Mouse (Mus musculus) liver, embryonic 14.5 days (tissue): ENCODE data around the gene Gnb4. TPM values are rescaled to one million over a fixed set of nuclear protein-coding genes. Genes with fewer than 3 reads are reported as not detected.

ENCODE experiments used
- ATAC-seq: fragments of 200-750 bp; cut with Nextera tagmentation; 2 replicates; pipeline ENCODE4 v1.8.0; 2017; ENCODE audit warnings: moderate number of reproducible peaks, mild to moderate bottlenecking, moderate library complexity; ENCODE audit not compliant: insufficient read depth
- DNase-seq, 3 experiments: peaks; one replicate each; pipeline ENCODE4 v3.0.0-alpha.2; 2012 to 2013; ENCODE audit warnings: low read depth in 3 of 3, low spot score in 3 of 3
- H3K27ac ChIP-seq: fragments of 300-500 bp; sonication (generic); 2 replicates; pipeline ENCODE4 v1.5.1; 2014; ENCODE audit warnings: moderate library complexity, mild to moderate bottlenecking, control low read depth, inconsistent platforms
- H3K27me3 ChIP-seq: fragments of 300-500 bp; sonication (generic); 2 replicates; pipeline ENCODE4 v1.6.1; 2014; ENCODE audit warnings: mild to moderate bottlenecking, low read length, moderate library complexity; ENCODE audit not compliant: control insufficient read depth, insufficient read depth
- H3K36me3 ChIP-seq: fragments of 300-500 bp; sonication (generic); replicated peaks from 2 replicates; pipeline ENCODE4 v1.6.1; 2014; ENCODE audit warnings: low read depth; ENCODE audit not compliant: control insufficient read depth, insufficient read depth
- H3K4me1 ChIP-seq, 2 experiments: fragments of 200-500 bp in 1 of 2; fragments of 300-500 bp in 1 of 2; sonication (generic) in 1 of 2; replicated peaks; 2 replicates each; pipeline ENCODE4 v1.6.1; 2012 to 2014; ENCODE audit warnings: antibody characterized with exemption in 1 of 2, inconsistent platforms in 1 of 2, low read length in 1 of 2; ENCODE audit not compliant: control insufficient read depth in 2 of 2, insufficient read depth in 2 of 2
- H3K4me2 ChIP-seq: fragments of 300-500 bp; sonication (generic); 2 replicates; pipeline ENCODE4 v1.6.1; 2014; ENCODE audit warnings: low read depth, mild to moderate bottlenecking, control low read depth, moderate library complexity
- H3K4me3 ChIP-seq, 2 experiments: fragments of 200-500 bp in 1 of 2; fragments of 300-500 bp in 1 of 2; sonication (generic) in 1 of 2; 2 replicates each; pipeline ENCODE4 v1.5.1; 2012 to 2014; ENCODE audit warnings: low read depth in 2 of 2, low read length in 2 of 2, mild to moderate bottlenecking in 2 of 2, control low read depth in 1 of 2, inconsistent platforms in 1 of 2, moderate library complexity in 1 of 2; ENCODE audit not compliant: insufficient read depth in 1 of 2
- H3K9ac ChIP-seq: fragments of 300-500 bp; sonication (generic); replicated peaks from 2 replicates; pipeline ENCODE4 v1.6.1; 2014; ENCODE audit warnings: mild to moderate bottlenecking, control low read depth, moderate library complexity
- H3K9me3 ChIP-seq: fragments of 300-500 bp; sonication (generic); 2 replicates; pipeline ENCODE4 v1.6.1; 2016; ENCODE audit warnings: low read length, mixed read lengths; ENCODE audit not compliant: control insufficient read depth
- CTCF ChIP-seq: IDR thresholded peaks from 2 replicates; pipeline ENCODE4 v1.5.1; 2016; ENCODE audit warnings: antibody characterized with exemption, low read depth, control low read depth
- EP300 ChIP-seq: IDR thresholded peaks from 2 replicates; pipeline ENCODE4 v1.6.1; 2016; ENCODE audit warnings: antibody characterized with exemption, low read depth
- WGBS: fragments of 180-500 bp; shearing (Covaris S2); extraction: QIAGEN DNeasy Blood & Tissue Kit; methylation state at CpG from one replicate; pipeline ENCODE4 v1.1.7; 2014; ENCODE audit not compliant: insufficient replicate concordance; 5-methylcytosine and 5-hydroxymethylcytosine counted together
- polyA plus RNA-seq, 2 experiments: library from polyadenylated mRNA; depleted of rRNA in 1 of 2; stranded (reverse) in 1 of 2; unstranded in 1 of 2; fragments of >200 nt; fragmentation: Nextera tagmentation in 1 of 2; extraction: Ambion mirVana in 1 of 2; gene quantifications; 2 replicates each; pipeline versions ENCODE4 v1.2.1 to v1.2.3; 2012 to 2014

Gene Gnb4
- polyA plus RNA-seq, 2 experiments, result 4.1 to 6.9 TPM

DNA sequence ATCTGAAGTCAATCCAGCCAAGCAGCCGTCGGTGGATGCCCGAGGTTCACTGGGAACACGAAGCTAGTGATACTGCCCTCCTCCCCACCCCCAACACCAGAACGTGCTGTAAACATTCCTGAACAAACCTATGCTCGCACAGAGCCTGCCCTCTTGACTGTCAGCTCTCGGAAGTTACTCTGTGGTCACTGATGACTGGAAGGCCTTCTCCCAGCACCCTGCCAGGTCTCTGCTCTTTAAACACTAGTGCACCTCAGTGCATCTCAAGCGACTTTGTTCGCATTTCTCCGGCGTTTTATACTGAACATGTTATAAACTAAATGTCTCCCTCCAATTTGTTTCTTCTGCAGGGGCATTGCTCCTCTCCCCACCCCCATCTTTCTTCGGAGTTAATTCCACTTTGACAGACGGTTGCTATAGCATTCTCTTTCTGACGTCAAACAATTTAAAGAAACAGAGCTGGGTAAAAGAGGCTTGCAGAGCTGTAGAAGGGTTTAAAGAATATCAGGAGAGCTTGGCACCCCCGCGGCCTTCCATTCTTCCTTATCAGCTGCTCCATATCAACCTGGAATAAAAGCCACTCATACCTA, 763 bp upstream of the Gnb4 start:
- ATAC-seq, result no peak
- peaks cover 5% of the 10 kb centered on the region; the same call in 1 of the 2 replicates for H3K27me3 ChIP-seq
- no peak for DNase-seq
- H3K4me2 ChIP-seq, result peak overlapping the region; percentile 77
- H3K4me1 ChIP-seq, result peaks cover 0 to 4% of the 10 kb centered on the region in 2 experiments; a peak in 2 of 4 replicates
- H3K9me3 ChIP-seq, result no peaks in the 10 kb centered on the region
- no peak overlapping the region for H3K9ac ChIP-seq
- no peak overlapping the region for H3K27ac ChIP-seq
- 23% methylated on average over 16 of the region's 16 CpGs for WGBS
- TF ChIP-seq EP300 (no peak), CTCF (no peak)
- peak overlapping the region; percentile 63 for H3K4me3 ChIP-seq
- H3K36me3 ChIP-seq, result no peaks in the 10 kb centered on the region

GRCm38 (mm10) chr3:32616006-32616330, 417 bp downstream of the Gnb4 start:
- DNase-seq (no peak), ATAC-seq (no peak; the same call in 1 of the 2 replicates)
- Histone ChIP-seq H3K4me3 (peak overlapping the region; percentile 50 to 63), H3K4me1 (peaks cover 0 to 6% of the 10 kb centered on the region in 2 experiments; a peak in 2 of 4 replicates), H3K36me3 (no peaks in the 10 kb centered on the region), H3K4me2 (peak overlapping the region; percentile 77), H3K27ac (no peak overlapping the region), H3K9me3 (no peaks in the 10 kb centered on the region), H3K9ac (peak overlapping the region; percentile 45), H3K27me3 (peaks cover 5% of the 10 kb centered on the region; the same call in 1 of the 2 replicates)
- 10% methylated on average over 5 of the region's 14 CpGs for WGBS
- TF ChIP-seq CTCF, result no peak
- TF ChIP-seq EP300, result no peak

DNA sequence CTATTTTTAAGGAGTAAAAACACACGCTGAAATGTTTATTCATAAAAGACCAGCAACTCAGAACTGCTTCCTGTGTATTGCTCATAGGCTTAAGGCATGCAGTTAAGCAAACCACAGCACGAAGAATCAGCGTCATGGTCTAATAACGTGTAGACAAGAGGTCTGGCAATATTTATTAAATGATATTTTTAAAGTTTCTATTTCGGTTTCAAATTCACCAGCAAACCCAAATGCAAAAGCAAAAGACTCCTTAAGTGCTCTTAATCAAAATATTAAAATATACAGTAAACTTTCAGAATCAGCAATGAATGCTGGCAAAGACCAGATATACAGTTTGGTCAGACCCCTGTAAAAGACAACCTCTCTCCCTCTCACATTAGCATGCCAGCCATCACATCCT, 1.0 kb downstream of the Gnb4 start:
- TF ChIP-seq EP300 (no peak), CTCF (no peak)
- 38% methylated on average over 5 of the region's 5 CpGs for WGBS

GRCm38 (mm10) chr3:32614786-32615185, 1.6 kb downstream of the Gnb4 start:
- no peak for DNase-seq
- H3K36me3 ChIP-seq, result no peaks in the 10 kb centered on the region
- no peak overlapping the region for H3K27ac ChIP-seq
- no peak overlapping the region for H3K4me2 ChIP-seq
- peaks cover 0 to 6% of the 10 kb centered on the region in 2 experiments; a peak in 2 of 4 replicates for H3K4me1 ChIP-seq
- peaks cover 5% of the 10 kb centered on the region; the same call in 1 of the 2 replicates for H3K27me3 ChIP-seq
- no peak for TF ChIP-seq EP300
- TF ChIP-seq CTCF, result no peak
- H3K9ac ChIP-seq, result no peak overlapping the region
- H3K4me3 ChIP-seq, result no peak overlapping the region
- H3K9me3 ChIP-seq, result no peaks in the 10 kb centered on the region
- 69% methylated on average over 2 of the region's 2 CpGs for WGBS
- ATAC-seq, result no peak

More for the DNA sequence above, 1.0 kb downstream of the Gnb4 start:
- Histone ChIP-seq H3K4me1 (peaks cover 0 to 6% of the 10 kb centered on the region in 2 experiments; a peak in 2 of 4 replicates), H3K27ac (no peak overlapping the region), H3K36me3 (no peaks in the 10 kb centered on the region), H3K9me3 (no peaks in the 10 kb centered on the region), H3K4me2 (peak overlapping the region; percentile 77), H3K27me3 (peaks cover 5% of the 10 kb centered on the region; the same call in 1 of the 2 replicates), H3K4me3 (peak overlapping the region; percentile 50 to 63; a peak in 2 of 4 replicates), H3K9ac (no peak overlapping the region)
- ATAC-seq (no peak), DNase-seq (no peak)

- H3K9me3 ChIP-seq, result no peaks in the 10 kb centered on the region
- TF ChIP-seq EP300 (no peak), CTCF (no peak)
- no peak overlapping the region for H3K4me2 ChIP-seq
- DNase-seq (no peak), ATAC-seq (no peak)
- H3K27ac ChIP-seq, result no peak overlapping the region
- H3K36me3 ChIP-seq, result no peaks in the 10 kb centered on the region
- H3K9ac ChIP-seq, result no peak overlapping the region
- no peak overlapping the region for H3K4me3 ChIP-seq
- peaks cover 0 to 2% of the 10 kb centered on the region in 2 experiments; a peak in 1 of 4 replicates for H3K4me1 ChIP-seq
- WGBS, result 61% methylated on average over 11 of the region's 11 CpGs
- H3K27me3 ChIP-seq, result peaks cover 3% of the 10 kb centered on the region; the same call in 1 of the 2 replicates
Observed at GRCm38 (mm10) chr3:32611606-32612170, 4.7 kb downstream of the Gnb4 start.
